Mouse (Mus musculus) spleen, adult 18-20 months (tissue): Measurements from ENCODE around the gene Gabarap.

Experiments used
- DNase-seq, 2 experiments: peaks; one replicate each; pipeline ENCODE4 v3.0.0; 2022; ENCODE audit warnings: mixed read lengths in 2 of 2

The Gabarap gene

DNA sequence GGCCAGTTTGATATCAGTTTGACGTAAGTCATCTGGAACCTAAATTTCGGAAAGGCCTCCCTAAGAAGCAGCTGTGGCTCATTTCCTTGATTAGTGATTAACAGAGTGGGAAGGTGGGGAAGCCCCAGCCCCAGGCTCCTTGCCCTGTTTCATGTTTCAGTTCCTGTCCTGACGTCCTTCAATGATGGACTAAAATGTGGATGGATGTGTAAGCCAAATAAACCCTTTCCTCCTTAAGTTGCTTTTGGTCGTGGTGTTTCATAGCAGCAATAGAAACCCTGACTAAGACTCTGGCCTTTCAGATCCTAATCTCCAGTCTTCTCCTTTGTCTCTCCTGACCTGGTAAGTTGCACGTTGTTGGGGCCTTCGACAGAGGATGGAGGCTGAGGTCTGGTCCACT, 20.7 kb upstream of the Gabarap start:
- DNase-seq, result no peak

GRCm38 (mm10) chr11:69970775-69971174, 20.2 kb upstream of the Gabarap start:
- no peak for DNase-seq

DNA sequence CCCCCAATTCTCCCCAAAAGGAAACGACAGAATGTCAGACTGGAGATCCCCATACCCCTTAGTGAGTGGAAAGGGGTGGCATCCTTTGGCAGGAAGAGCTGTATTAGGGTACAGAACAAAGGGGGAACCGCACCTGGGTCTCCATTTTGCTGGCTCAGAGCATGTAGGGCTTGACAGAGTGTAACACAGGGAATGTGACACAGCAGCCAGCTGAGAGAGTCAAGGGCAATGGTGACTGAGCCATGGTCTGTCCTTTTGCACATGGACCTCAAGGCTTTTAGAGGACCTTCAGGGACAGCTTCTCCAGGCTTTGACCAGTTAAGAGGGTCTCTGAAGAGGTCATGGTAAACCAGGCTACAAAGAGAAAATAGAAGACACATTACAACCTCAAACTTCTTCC, 16.0 kb upstream of the Gabarap start:
- no peak for DNase-seq

DNA sequence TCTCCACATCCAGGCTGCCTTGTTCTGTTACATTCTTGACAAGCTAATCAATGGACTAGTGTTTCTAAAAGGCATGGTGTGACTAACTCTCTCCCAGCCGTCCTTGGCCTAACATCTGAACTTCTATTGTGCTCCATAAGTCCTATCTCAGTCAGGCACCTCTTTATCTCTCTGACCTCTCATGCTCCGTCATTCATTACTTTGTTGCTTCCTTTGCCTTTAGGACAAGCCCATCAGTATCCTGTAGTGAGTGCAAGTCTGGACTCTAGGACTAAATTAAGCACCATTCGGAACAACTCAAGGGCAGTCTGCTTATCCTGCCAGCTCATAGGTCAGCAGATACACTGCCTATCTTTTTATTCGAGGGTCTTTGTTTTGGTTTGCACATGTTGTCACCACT, 14.7 kb upstream of the Gabarap start:
- DNase-seq, result no peak

- no peak for DNase-seq
Observed at GRCm38 (mm10) chr11:69979827-69980195, 11.1 kb upstream of the Gabarap start.

GRCm38 (mm10) chr11:69980196-69981140, 10.5 kb upstream of the Gabarap start:
- DNase-seq, result peak; percentile 84 to 90

- DNase-seq, result peak in 1 of 2 experiments; percentile 39
Observed at GRCm38 (mm10) chr11:69981141-69981762, 9.7 kb upstream of the Gabarap start, which contains the start of gene Ctdnep1. Gene Ctdnep1, plus strand, starts transcription at chr11:69981156.

DNA sequence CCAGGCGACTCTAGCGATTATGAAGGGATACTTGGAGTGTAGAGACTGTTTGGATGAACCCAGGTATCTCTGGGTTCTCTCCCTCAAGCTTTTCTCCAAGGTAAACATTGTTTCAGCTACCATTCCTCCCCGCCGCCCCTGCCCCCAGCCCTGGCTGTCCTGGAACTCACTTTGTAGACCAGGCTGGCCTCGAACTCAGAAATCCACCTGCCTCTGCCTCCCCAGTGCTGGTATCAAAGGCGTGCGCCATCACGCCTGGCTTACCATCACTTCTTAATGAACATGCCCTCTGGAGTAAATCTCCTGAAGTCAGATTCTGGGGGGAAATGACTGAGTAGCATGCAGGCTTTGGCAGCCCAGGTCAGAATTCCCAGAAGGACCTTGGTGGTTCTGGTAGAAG, 8.7 kb upstream of the Gabarap start, which contains the start of gene Elp5:
Elp5 (minus strand) TSS at position 293 of the 400 bp plus-strand sequence.
- no peak for DNase-seq

GRCm38 (mm10) chr11:69982877-69983276, 8.1 kb upstream of the Gabarap start:
- DNase-seq, result no peak

DNA sequence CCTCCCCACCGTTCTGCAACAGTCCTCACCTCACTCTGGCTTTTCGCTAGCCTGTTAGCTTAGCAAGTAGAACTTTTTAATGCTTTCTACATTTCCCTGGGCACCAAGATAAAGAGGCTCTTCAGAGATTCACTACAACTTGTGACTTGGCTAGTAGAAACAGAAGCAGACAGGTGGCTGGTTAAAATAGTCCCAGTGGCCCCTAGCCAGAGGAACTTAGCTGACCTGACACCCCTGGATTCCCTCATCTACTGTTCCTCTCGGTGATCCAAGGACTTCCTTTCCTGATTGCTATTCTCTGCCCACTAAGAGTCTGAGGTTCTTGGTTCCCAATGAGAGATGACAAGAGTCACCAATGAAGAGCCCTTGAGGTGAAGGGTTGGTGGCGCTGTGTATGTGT, 7.6 kb upstream of the Gabarap start:
- no peak for DNase-seq

DNA sequence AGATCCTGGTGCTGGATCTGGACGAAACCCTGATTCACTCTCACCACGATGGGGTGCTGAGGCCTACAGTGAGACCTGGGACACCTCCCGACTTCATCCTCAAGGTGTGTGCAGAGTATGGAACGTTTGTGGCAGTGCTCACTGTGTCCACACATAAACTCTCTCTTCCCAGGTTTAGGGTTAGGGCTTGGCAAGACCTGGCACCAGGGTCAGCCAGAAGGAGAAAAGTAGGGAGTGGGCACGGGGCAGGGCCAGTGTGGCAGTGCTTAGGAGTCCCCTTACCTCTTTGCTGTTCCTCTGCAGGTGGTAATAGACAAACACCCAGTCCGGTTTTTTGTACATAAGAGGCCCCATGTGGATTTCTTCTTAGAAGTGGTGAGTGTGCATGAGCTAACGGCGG, 6.5 kb upstream of the Gabarap start:
- DNase-seq, result no peak

DNA sequence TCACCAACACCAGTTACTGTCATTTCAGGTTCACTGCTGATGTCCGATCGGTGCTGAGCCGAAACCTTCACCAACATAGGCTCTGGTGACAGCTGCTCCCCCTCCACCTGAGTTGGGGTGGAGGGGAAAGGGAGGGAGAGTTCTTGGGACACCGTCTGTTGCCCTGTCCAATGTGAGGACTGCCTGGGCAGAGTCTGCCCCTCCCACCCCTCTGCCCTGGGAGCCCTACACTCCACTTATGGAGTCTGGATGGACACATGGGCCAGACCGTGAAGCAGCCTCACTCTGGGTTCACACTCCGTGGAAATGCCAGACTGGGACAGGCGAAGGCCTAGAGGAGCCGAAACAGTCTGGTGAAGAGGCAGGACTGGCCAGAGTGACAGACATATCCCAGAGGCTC, 994 bp upstream of the Gabarap start:
- DNase-seq, result no peak

DNA sequence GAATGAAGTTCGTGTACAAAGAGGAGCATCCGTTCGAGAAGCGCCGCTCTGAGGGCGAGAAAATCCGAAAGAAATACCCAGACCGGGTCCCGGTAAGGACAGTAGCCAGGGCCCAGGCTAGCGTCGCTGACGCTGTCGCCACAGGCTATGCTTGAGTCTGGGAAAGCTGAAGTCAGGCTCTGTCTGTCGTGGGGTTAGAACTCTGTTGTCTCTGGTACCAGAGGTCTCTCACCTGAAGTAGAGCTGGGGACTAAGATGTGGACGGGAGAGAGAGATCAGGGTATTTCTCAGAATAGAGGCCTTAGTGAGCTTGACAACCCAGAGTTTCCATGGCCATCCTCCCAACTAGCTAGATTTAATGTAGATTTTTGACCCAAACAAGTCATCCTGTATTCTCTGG, 768 bp downstream of the Gabarap start:
- no peak for DNase-seq

DNA sequence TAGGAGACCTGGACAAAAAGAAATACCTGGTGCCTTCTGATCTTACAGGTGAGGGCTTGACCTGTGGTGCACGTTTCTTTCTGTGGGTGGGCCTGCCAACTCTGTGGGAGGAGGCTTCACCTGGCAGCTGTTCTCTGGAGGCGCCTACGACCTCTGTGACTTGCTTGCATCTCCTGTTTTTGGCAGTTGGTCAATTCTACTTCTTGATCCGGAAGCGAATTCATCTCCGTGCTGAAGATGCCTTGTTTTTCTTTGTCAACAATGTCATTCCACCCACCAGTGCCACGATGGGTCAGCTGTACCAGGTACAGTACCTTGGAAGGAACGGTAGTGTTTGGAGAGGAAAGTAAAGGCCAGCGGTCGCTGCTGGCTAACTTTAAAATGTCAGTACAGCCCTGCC, 1.5 kb downstream of the Gabarap start:
- DNase-seq, result no peak

DNA sequence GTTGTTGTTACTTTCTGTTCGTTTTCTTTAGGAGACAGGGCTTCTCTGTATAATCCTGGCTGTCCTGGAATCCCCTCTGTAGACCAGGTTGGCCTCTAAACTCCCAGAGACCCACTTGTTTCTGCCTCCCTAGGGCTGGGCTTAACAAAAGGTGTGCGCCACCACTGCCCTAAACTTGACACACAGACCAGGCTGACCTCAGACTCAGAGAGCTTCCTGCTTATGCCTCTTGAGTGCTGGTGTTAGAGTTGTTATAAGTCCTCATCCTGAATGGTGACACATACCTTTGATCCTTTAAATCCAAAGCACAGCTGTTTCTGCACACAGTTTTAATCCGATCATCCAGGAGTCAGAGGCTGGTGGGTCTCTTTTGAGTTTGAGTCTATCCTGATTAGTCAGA, 2.0 kb downstream of the Gabarap start:
- no peak for DNase-seq

- no peak for DNase-seq
Observed at GRCm38 (mm10) chr11:69994401-69995090, 3.6 kb downstream of the Gabarap start.

DNA sequence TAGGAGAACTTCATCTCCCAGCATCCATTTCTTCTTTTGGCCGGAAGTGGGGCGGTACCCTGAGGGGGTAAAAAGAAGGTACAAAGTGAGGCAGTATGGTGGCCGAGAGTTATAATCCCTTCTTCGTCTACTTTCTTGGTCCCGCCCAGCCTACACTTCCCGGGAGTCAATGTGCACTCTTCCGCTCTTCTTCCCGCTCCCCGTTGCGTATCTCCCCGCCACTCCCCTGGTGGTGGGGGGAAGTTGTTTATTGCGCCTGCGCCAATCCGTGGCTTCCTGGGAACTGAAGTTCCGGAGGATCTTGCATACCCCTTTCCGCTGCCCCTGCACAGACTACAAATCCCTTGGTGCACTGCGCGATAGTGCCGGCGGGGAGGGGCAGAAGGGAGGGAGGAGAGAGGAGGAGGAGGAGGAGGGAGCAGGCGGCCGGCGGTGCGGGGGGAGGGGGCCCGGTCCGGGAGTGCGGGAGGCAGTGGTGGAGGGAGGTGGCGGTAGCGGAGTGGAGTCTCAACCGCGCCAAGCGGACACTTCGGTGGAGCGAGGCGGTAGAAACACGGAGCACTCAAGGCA, 4.5 kb downstream of the Gabarap start, which contains the start of gene Phf23:
Phf23 (plus strand) TSS at position 387 of the 570 bp plus-strand sequence.
- DNase-seq, result peak; percentile 93 to 97

- peak in 1 of 2 experiments; percentile 57 for DNase-seq
Observed at GRCm38 (mm10) chr11:69996161-69997061, 5.5 kb downstream of the Gabarap start.

GRCm38 (mm10) chr11:69997070-69997509, 6.1 kb downstream of the Gabarap start:
- peak; percentile 89 to 90 for DNase-seq

DNA sequence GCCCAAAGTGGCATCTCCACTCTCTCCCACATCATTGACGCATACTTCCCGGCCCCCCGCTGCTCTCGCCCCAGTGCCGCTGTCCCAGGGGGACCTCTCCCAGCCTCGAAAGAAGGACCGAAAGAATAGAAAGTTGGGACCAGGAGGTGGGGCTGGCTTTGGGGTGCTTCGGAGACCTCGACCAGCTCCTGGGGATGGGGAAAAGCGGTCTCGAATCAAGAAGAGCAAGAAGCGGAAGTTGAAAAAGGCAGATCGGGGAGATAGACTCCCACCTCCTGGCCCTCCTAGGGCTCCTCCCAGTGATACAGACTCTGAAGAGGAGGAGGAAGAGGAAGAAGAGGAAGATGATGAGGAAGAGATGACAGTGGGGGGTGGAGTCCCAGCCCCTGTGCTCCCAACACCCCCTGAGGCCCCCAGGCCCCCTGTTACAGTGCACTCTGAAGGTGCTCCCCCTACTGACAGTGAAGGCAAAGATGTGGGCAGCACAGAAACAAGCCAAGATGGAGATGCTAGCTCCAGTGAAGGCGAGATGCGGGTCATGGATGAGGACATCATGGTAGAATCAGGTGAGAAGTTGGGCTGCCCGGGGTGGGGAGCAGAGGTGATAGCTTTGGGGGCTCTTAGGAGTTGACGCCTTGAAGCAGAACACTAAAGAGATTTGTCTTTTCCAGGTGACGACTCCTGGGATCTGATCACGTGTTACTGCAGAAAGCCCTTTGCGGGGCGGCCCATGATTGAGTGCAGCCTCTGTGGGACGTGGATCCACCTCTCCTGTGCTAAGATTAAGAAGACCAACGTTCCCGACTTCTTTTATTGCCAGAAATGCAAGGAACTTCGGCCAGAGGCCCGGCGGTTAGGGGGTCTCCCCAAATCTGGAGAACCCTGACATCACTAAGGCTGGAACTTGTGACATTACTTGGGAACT, 7.9 kb downstream of the Gabarap start:
- DNase-seq, result no peak

DNA sequence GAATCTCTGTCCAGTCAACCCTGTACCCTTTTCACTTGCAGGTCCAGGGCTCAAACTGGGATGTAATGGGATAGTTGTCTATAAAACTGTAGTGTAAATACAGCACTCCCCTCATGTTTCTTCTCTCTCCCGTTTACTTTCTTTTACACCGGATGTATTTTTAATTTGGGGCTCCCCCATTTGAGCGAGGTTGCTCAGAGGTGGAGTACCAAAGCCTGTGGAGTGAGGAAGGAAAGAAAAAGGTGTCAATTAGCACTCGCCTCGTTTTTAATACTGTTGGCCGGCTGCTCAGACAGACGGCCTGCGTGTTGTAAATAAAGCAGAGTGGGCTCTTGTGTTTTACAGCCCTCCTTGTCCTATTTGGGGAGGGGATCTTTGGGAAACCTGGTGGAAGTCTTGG, 8.7 kb downstream of the Gabarap start:
- no peak for DNase-seq
